Mouse (Mus musculus) bone marrow, adult 2 months (tissue): ENCODE data around the gene Kat7.

Experiments
- CTCF ChIP-seq: fragments of 200-500 bp; IDR thresholded peaks from 2 replicates; pipeline ENCODE4 v1.5.1; 2011; ENCODE audit warnings: low read length, control low read depth; ENCODE audit not compliant: control insufficient read depth, insufficient read depth
- POLR2A ChIP-seq: fragments of 200-500 bp; IDR thresholded peaks from 2 replicates; pipeline ENCODE4 v1.6.1; 2011; ENCODE audit warnings: low read depth, mild to moderate bottlenecking, control low read depth, low read length, borderline replicate concordance; ENCODE audit not compliant: control insufficient read depth

- TF ChIP-seq CTCF, result no peak
- no peak for TF ChIP-seq POLR2A
Measured at GRCm38 (mm10) chr11:95353226-95353625, 43.2 kb upstream of the Kat7 start.
